Mouse (Mus musculus) stomach, embryonic 16.5 days (tissue): Measurements from ENCODE around the gene Parp4. TPM values are rescaled to one million over a fixed set of nuclear protein-coding genes. Genes with fewer than 3 reads are reported as not detected.

Experiments
- ATAC-seq: fragments of 200-750 bp; cut with Nextera tagmentation; 2 replicates; pipeline ENCODE4 v1.8.0; 2017; ENCODE audit warnings: moderate number of reproducible peaks, moderate TSS enrichment; ENCODE audit not compliant: insufficient read depth, low FRiP score
- H3K27ac ChIP-seq: fragments of 300-500 bp; sonication (generic); 2 replicates; pipeline ENCODE4 v1.5.1; 2014; ENCODE audit warnings: low read length
- H3K27me3 ChIP-seq: fragments of 300-500 bp; sonication (generic); 2 replicates; pipeline ENCODE4 v1.6.1; 2014; ENCODE audit warnings: low read length, control low read depth, mixed read lengths; ENCODE audit not compliant: control insufficient read depth, insufficient read depth
- H3K36me3 ChIP-seq: fragments of 300-500 bp; sonication (generic); 2 replicates; pipeline ENCODE4 v1.6.1; 2014; ENCODE audit warnings: low read length; ENCODE audit not compliant: control insufficient read depth, insufficient read depth
- H3K4me1 ChIP-seq: fragments of 300-500 bp; sonication (generic); 2 replicates; pipeline ENCODE4 v1.6.1; 2014; ENCODE audit warnings: low read length, control low read depth, mixed read lengths; ENCODE audit not compliant: control insufficient read depth, insufficient read depth
- H3K4me2 ChIP-seq: fragments of 300-500 bp; sonication (generic); 2 replicates; pipeline ENCODE4 v1.6.1; 2014; ENCODE audit warnings: low read depth, low read length, mixed read lengths
- H3K4me3 ChIP-seq: fragments of 300-500 bp; sonication (generic); replicated peaks from 2 replicates; pipeline ENCODE4 v1.5.1; 2014; ENCODE audit warnings: mild to moderate bottlenecking, low read length
- H3K9ac ChIP-seq: fragments of 300-500 bp; sonication (generic); 2 replicates; pipeline ENCODE4 v1.6.1; 2014; ENCODE audit warnings: low read length
- H3K9me3 ChIP-seq: fragments of 300-500 bp; sonication (generic); replicated peaks from 2 replicates; pipeline ENCODE4 v1.6.1; 2016; ENCODE audit warnings: low read length, control low read depth; ENCODE audit not compliant: control insufficient read depth
- WGBS: fragments of 180-500 bp; shearing (Covaris S2); extraction: QIAGEN DNeasy Blood & Tissue Kit; methylation state at CpG from one replicate; pipeline ENCODE4 v1.1.7; 2014; 5-methylcytosine and 5-hydroxymethylcytosine counted together
- polyA plus RNA-seq: library from polyadenylated mRNA; unstranded; fragments of >200 nt; fragmentation: Nextera tagmentation; extraction: Ambion mirVana; gene quantifications from 2 replicates; pipeline ENCODE4 v1.2.1, GENCODE M21; 2015

Gene Parp4
- polyA plus RNA-seq, 1 experiment from 2014 or later: 7.2 TPM

DNA sequence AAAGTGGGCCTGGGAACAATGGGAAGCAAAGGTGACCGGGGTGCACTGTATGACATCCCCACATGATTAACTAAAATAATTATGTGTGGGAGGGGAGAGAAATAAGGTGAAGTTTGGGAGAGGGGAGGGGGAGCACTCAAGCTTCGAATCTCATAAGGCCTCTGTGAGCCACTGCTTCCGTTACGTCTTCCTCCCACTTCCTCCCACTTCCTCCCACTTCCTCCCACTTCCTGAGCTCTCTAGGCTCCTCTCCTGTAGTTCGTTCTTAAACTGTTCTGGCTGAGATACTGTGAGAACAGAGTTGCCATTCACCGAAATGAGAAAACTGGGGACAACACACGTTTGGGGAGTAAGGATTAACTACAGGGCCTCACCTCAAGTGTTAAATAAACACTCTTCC is 7.9 kb upstream of the Parp4 start:
- Histone ChIP-seq H3K27me3 (no peaks in the 10 kb centered on the region), H3K9ac (no peak overlapping the region), H3K36me3 (0 out of 2 replicates have a peak, but pooled peaks cover 6% of the 10 kb centered on the region), H3K4me1 (0 out of 2 replicates have a peak, but pooled peaks cover 1% of the 10 kb centered on the region), H3K4me2 (no peak overlapping the region), H3K4me3 (no peak overlapping the region), H3K9me3 (no peaks in the 10 kb centered on the region), H3K27ac (no peak overlapping the region; the same call in 1 of the 2 replicates)
- 68% methylated on average over 7 of the region's 7 CpGs for WGBS
- no peak for ATAC-seq

DNA sequence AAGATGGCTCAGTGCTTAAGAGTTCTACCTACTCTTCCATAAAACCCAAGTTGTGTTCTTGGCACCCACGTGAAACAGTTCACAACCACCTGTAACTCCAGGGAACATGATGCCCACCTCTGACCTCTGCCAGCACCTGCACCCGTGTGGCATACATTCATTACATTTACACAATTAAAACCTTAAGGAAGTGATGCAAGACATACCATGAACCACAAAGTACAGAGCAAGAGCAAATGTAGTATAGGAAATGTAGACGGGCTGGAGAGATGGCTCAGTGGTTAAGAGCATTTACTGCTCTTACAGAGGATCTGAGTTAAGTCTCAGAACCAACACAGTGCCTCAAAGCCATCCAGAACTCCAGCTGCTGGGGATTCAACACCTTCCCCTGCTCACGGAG is 6.4 kb upstream of the Parp4 start:
- Histone ChIP-seq H3K36me3 (0 out of 2 replicates have a peak, but pooled peaks cover under 1% of the 10 kb centered on the region), H3K9me3 (no peaks in the 10 kb centered on the region), H3K4me1 (0 out of 2 replicates have a peak, but pooled peaks cover 2% of the 10 kb centered on the region), H3K4me3 (no peak overlapping the region), H3K4me2 (no peak overlapping the region), H3K27ac (no peak overlapping the region), H3K27me3 (no peaks in the 10 kb centered on the region), H3K9ac (no peak overlapping the region)
- 86% methylated on average over 4 of the region's 4 CpGs for WGBS
- no peak for ATAC-seq

DNA sequence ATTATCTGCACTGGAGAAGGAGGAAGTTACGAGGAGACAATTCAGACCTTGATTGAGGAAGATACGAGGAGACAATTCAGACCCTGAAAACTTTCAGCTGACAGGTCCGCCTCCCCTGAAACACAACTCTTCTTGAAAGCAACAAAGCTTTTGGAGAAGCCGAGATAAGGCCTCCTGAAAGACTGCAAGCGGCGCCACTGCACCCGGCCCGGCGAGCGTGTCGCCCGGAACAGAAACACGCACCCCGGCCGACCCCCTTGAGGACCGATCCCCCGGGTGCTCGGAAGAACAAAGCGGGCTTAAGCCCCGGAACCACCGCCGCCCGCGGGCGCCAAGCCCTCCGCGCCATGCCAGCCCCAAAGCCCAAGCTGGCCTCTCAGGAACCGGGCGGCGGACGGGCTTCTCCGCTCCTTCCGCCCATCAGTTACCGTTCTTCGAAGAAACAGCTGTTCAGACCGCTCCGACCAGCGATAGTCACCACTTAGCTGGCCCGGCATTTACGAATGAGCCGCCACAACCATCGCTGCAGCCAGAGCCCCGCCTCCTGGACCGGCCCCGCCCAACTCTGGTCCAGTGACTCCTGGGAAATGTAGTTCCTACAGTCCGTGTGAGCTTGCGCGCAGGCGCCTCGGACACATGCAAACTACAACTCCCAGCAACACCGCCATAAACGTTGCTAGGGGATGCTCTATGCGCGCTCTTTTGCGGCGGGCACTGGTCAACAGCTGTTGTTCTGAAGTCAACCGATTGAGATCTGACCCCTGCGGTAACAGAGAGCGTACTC is 3.9 kb upstream of the Parp4 start:
- H3K36me3 ChIP-seq: no peaks in the 10 kb centered on the region
- peak overlapping the region; percentile 90 for H3K4me3 ChIP-seq
- H3K4me2 ChIP-seq: peak overlapping the region; percentile 74
- peak overlapping the region; percentile 72 for H3K9ac ChIP-seq
- under 1% methylated on average over 59 of the region's 59 CpGs for WGBS
- H3K27me3 ChIP-seq: no peaks in the 10 kb centered on the region
- no peaks in the 10 kb centered on the region for H3K9me3 ChIP-seq
- H3K4me1 ChIP-seq: peaks cover 11% of the 10 kb centered on the region
- ATAC-seq: peak; percentile 98
- H3K27ac ChIP-seq: peak overlapping the region; percentile 75

DNA sequence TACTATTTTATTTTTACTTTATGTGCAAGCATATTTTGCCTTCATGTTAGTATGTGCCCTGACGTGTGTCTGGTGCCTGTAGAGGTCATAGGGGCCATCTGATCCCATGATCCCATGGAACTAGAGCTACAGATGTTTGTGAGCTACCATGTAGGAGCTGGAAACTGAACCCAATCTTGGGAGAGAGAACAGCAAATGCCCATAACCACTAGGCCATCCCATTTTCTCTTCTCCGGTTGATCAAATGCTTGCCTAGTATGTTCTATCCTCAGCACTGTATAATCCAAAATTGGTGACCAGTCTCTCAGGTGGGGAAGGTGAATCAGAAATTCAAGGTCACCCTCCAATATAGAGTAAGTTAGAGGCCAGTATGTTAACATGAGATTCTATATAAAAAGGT is 2.9 kb upstream of the Parp4 start:
- no peak overlapping the region for H3K27ac ChIP-seq
- no peak for ATAC-seq
- H3K27me3 ChIP-seq: no peaks in the 10 kb centered on the region
- 0 out of 2 replicates have a peak overlapping the region, but pooled peaks have one; percentile 69 for H3K4me2 ChIP-seq
- no peaks in the 10 kb centered on the region for H3K9me3 ChIP-seq
- H3K36me3 ChIP-seq: no peaks in the 10 kb centered on the region
- WGBS: 64% methylated on average over 2 of the region's 2 CpGs
- no peak overlapping the region for H3K9ac ChIP-seq
- no peak overlapping the region for H3K4me3 ChIP-seq
- H3K4me1 ChIP-seq: peaks cover 11% of the 10 kb centered on the region

DNA sequence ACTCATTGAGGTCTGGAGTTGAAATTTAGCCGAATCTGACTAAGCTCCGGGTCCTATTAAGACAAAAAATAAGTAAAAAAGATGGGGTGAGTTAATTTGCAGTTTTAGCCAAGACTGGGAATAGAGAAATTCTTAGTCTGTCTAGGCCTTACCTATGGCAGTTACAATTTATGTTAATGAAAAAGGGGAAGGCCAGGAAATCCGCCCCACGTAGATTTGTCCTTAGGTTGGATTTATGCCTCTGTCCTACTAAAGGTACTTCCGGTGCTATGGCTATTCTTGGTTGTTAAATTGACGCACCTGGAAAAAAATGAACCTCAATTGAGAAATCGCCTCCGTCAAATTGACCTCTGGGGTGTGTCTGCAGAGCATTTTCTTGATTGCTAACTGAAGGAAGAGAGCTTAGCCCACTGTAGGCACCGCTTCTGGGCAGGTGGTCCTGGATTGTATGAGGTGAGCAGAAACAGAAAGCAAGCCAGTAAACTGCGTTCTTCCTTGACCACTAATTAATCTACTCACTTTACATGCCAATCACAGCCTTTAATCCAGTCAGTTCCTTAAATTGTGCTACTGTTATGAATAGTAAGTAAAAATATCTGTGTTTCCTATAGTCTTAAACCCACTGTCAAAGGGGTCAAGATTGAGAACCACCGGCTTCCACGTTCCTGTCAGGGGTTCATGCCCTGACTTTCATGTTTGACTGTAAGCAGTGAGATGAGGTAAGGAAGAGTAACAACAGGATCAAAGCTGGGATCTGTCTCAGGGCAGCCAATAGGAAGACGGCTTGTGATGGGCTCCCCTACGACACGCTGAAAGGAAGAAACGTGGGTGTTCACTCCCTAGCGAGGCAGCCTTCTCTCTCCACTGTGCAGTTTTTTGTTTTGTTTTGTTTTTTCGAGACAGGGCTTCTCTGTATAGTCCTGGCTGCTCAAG is 816 bp downstream of the Parp4 start:
- Histone ChIP-seq H3K4me3 (peak overlapping the region; percentile 69), H3K9ac (peak overlapping the region; percentile 79), H3K27me3 (no peaks in the 10 kb centered on the region), H3K27ac (no peak overlapping the region; the same call in 1 of the 2 replicates), H3K36me3 (no peaks in the 10 kb centered on the region), H3K4me1 (peaks cover 11% of the 10 kb centered on the region), H3K4me2 (peak overlapping the region; percentile 77), H3K9me3 (no peaks in the 10 kb centered on the region)
- WGBS: 70% methylated on average over 18 of the region's 18 CpGs
- no peak for ATAC-seq

DNA sequence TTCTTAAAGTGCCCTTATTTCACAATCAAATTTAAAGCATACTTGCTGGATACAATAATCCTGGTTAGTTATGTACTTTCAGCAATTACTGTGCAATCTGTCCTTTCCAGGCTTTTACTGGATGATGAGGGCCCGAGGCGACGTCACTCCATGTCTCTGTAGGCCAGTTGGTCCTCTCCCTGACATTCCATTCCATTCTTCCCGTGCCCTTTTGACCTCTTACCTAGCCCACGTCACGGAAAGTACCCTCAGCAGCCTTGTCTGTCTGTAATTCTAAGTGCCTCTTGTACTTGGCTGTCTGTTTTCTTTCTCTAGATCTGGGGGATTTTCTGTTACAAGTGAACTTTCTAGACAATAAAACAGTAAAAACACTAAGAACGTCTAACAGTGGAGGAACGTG is 3.6 kb downstream of the Parp4 start:
- H3K9me3 ChIP-seq: no peaks in the 10 kb centered on the region
- H3K4me2 ChIP-seq: no peak overlapping the region
- WGBS: 49% methylated on average over 8 of the region's 8 CpGs
- peaks cover 9% of the 10 kb centered on the region for H3K4me1 ChIP-seq
- H3K27ac ChIP-seq: no peak overlapping the region
- H3K36me3 ChIP-seq: no peaks in the 10 kb centered on the region
- H3K9ac ChIP-seq: no peak overlapping the region
- no peaks in the 10 kb centered on the region for H3K27me3 ChIP-seq
- no peak overlapping the region for H3K4me3 ChIP-seq
- ATAC-seq: no peak

DNA sequence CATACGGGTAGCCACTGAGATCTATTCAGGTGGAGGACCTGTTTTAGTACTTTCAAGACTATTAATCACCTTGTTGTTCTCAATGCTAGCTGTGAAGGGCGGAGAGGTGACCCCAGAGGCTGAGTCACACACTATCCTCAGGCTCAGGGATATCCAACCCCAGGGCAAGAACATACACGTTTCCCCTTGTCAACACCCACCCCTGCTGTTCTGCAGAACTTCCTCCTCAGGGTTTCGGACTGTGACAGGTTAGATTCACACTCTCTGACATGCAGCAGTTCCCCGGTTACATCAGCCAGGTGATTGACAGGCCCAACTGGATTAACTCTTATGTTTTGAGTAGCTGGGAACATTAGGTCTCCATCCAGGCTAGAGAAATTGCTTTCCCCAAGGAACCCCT is 5.7 kb downstream of the Parp4 start:
- 0 out of 2 replicates have a peak, but pooled peaks have one; percentile 37 for ATAC-seq

DNA sequence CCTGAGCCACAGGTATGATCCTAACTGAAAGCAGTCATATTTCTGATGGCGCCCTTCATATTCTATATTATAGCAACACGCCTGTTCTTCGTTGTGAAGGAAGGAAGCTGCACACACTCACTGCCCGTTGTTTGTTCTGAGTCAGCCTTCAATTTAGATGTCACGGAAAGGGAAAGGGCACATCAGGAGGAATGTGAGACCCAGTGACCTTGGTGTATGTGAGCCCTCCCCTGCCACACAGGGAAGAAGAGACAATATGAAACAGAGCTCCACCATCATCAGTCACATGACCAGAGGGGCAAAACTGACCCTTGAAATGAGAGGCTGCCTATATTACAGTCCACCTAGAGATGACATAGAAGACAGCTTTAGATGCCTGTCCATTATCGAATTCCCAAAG is 6.9 kb downstream of the Parp4 start:
- H3K27me3 ChIP-seq: no peaks in the 10 kb centered on the region
- H3K4me3 ChIP-seq: no peak overlapping the region
- ATAC-seq: no peak
- H3K9ac ChIP-seq: no peak overlapping the region
- H3K36me3 ChIP-seq: 0 out of 2 replicates have a peak, but pooled peaks cover 4% of the 10 kb centered on the region
- H3K9me3 ChIP-seq: no peaks in the 10 kb centered on the region
- H3K4me2 ChIP-seq: no peak overlapping the region
- WGBS: 83% methylated on average over 6 of the region's 6 CpGs
- no peaks in the 10 kb centered on the region for H3K4me1 ChIP-seq
- H3K27ac ChIP-seq: no peak overlapping the region

More for the DNA sequence above, 5.7 kb downstream of the Parp4 start:
- peaks cover 4% of the 10 kb centered on the region for H3K4me1 ChIP-seq
- H3K9me3 ChIP-seq: no peaks in the 10 kb centered on the region
- no peak overlapping the region for H3K4me2 ChIP-seq
- H3K27me3 ChIP-seq: no peaks in the 10 kb centered on the region
- H3K4me3 ChIP-seq: no peak overlapping the region
- H3K9ac ChIP-seq: no peak overlapping the region
- peak overlapping the region; percentile 47 for H3K27ac ChIP-seq
- 0 out of 2 replicates have a peak, but pooled peaks cover 4% of the 10 kb centered on the region for H3K36me3 ChIP-seq
- 52% methylated on average over 5 of the region's 5 CpGs for WGBS

DNA sequence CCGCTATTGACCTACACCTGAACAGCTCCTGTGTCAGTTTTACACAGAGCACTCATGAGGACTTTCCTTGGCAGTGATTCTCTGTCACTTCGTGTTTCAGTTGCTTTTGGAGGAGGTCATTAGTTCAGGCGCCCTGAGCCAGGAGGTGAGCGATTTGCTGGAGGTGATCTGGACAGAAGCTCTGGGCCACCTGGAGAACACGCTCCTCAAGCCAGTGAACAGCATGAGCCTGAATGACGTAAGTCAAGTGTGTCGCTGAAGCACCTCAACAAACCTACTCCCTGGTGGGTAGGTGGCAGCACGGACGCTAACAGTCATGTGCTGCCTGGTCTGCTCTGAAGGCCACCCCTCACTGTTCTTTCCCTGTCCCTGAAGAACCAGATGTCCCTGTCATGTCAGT is 16.8 kb downstream of the Parp4 start:
- WGBS: 94% methylated on average over 9 of the region's 9 CpGs
- Histone ChIP-seq H3K36me3 (0 out of 2 replicates have a peak, but pooled peaks cover 12% of the 10 kb centered on the region), H3K27me3 (no peaks in the 10 kb centered on the region), H3K4me2 (no peak overlapping the region), H3K9ac (no peak overlapping the region), H3K4me1 (no peaks in the 10 kb centered on the region), H3K27ac (no peak overlapping the region), H3K9me3 (no peaks in the 10 kb centered on the region), H3K4me3 (no peak overlapping the region)
- ATAC-seq: no peak
